Mouse (Mus musculus) brain, embryonic 14.5 days (tissue): ENCODE data around the gene Atat1. TPM values are rescaled to one million over a fixed set of nuclear protein-coding genes. Genes with fewer than 3 reads are reported as not detected.

Experiments used
- DNase-seq: peaks from one replicate; pipeline ENCODE4 v3.0.0-alpha.2; 2011; ENCODE audit warnings: low read depth
- CTCF ChIP-seq: fragments of 200-500 bp; IDR thresholded peaks from 2 replicates; pipeline ENCODE4 v1.5.1; 2012; ENCODE audit warnings: inconsistent platforms, mild to moderate bottlenecking, moderate library complexity, borderline replicate concordance; ENCODE audit not compliant: insufficient read depth, insufficient read length; ENCODE audit errors: extremely low read depth
- POLR2A ChIP-seq: fragments of 200-500 bp; IDR thresholded peaks from 2 replicates; pipeline ENCODE4 v1.6.1; 2012; ENCODE audit warnings: mild to moderate bottlenecking, inconsistent platforms, borderline replicate concordance; ENCODE audit not compliant: poor library complexity, insufficient read depth, insufficient read length, severe bottlenecking; ENCODE audit errors: extremely low read depth
- polyA plus RNA-seq: library from polyadenylated mRNA; depleted of rRNA; stranded (reverse); fragments of >200 nt; gene quantifications from 2 replicates; pipeline ENCODE4 v1.2.3, GENCODE M21; 2012

The Atat1 gene
- polyA plus RNA-seq, 1 experiment = 656 TPM

DNA sequence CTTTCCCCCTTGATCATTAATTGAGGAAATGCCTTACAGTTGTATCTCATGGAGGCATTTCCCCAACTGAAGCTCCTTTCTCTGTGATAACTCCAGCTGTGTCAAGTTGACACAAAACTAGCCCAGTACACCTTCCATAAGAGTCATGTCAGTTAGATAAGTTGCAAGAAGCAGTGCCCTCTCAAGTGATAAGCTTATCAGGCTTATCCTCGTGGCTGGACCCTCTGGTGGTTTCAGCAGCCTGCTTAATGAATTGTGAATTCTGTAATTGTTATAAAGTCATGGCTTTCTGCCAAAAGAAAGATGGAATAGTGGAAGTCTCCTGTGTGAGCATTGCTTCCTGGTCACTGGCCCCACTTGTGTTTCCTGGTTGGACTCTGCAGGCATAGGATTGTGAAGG is 17.6 kb upstream of the Atat1 start:
- TF ChIP-seq POLR2A (no peak), CTCF (no peak)

GRCm38 (mm10) chr17:35923281-35923680 is 13.4 kb upstream of the Atat1 start:
- TF ChIP-seq POLR2A = no peak
- TF ChIP-seq CTCF = no peak
- DNase-seq = no peak

More for the DNA sequence above, 17.6 kb upstream of the Atat1 start:
- DNase-seq = no peak

- TF ChIP-seq POLR2A = no peak
- no peak for TF ChIP-seq CTCF
- no peak for DNase-seq
Observed at GRCm38 (mm10) chr17:35922566-35922965, 12.7 kb upstream of the Atat1 start.

GRCm38 (mm10) chr17:35921710-35922109 is 11.8 kb upstream of the Atat1 start:
- no peak for DNase-seq
- TF ChIP-seq CTCF (no peak), POLR2A (no peak)

DNA sequence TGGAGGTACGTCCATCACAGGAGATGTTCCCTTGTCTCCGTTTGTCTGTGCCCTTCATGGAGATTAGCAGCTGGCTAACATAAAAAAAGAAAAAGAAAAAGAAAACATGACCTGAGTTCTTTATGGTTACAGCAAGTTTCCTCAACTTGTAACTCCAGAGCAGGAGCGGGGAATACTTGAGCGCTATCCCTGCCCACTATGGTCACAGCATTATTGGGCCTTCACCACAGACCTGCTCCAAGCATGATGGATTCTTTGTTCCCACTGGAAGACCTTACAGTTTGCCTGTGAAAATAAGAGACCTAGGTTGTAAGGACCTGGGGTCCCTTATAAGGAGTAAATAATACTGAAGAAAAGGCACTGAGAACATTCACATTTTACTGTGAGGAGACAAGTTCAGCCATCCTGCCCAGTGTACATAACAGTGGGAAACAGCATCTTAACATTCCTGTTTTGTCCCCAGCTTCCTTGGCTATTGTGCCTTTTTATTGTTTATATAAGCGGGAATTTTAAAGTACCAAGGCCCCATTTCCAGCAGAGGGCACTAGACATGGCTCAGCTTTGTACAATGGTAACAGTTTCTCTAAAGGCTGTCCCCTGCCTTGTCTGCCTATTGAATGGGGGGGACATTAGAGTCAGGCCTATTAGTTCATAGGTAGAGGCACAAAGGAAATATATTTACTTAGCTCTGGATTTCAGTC is 11.1 kb upstream of the Atat1 start:
- DNase-seq = peak; percentile 76
- TF ChIP-seq CTCF (peak; percentile 57; the same call in 1 of the 2 replicates), POLR2A (no peak)

GRCm38 (mm10) chr17:35920384-35920783 is 10.5 kb upstream of the Atat1 start:
- no peak for TF ChIP-seq POLR2A
- TF ChIP-seq CTCF = no peak

GRCm38 (mm10) chr17:35919864-35920301 is 10.0 kb upstream of the Atat1 start:
- no peak for DNase-seq
- TF ChIP-seq POLR2A (no peak), CTCF (no peak)

More at GRCm38 (mm10) chr17:35920384-35920783, 10.5 kb upstream of the Atat1 start:
- peak; percentile 14 for DNase-seq

DNA sequence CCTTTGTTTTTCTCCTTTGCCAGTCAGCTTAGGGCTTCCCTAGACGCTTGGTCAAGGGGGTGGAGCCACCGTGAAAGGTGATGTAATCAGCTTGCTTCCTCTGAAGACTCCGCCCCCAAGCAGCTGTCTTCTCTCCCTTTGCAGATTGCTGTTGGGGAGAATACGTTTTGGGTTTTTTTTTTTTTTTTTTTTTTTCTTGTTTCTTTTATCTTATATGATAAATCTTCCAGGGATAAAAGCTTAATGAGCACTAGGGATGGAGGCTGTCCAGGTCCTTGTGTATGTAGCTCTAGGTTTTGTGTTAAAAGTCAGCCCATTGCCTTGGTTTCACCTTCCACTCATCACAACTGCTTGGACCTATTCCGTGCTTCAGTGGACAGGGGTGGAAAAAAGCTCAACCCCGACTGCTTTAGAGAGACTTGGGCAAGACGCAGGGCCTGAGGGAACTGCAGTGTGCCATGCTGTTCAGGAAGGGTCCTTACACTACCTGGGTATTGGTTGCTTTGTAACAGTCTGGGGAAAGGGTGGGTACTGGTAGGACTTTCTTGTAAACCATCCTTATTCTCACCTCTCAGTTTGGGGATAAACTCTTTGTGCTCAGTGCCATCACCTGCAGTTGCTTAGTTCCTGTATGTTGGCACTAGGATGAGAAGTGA is 9.3 kb upstream of the Atat1 start:
- TF ChIP-seq POLR2A (no peak), CTCF (no peak)
- peak; percentile 99 for DNase-seq

DNA sequence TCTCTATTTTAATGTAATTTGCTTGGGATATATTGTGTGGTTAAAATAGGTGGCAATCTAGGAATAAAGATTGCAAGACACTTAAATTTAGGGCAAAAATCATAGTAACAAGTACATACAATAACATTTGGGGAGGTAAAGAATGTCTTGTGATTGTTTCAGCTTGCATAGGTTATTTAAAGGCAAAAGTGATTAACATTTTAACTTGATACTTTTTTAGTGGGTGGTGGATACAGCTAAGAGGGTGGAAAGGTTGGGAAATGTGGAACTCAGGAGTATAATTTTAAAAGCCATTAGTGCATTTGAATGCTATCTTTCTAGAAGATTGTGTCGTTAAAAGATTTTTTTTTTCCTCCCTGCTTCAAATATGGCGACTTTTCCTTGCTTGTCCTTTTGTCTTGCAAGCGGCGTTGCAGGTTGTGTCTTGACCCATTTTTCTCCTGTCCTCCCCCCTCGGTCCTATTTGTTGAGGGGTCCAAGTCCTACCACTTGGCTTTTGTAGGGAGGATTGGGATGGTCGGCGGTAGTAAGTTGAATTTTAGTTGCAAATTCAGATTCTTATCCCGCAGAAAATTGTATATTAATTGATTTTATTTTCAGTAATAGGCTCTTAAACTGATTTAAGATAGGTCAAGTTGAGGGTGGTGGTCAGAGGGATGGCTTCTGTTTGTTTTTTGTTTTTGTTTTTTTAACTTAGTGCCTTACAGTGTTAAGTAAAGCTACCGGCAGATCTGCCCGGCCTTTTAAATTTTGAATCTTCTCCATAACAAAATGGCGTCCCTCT is 8.6 kb upstream of the Atat1 start:
- TF ChIP-seq CTCF (no peak), POLR2A (no peak)
- DNase-seq = peak; percentile 90

GRCm38 (mm10) chr17:35917463-35918251 is 7.8 kb upstream of the Atat1 start:
- TF ChIP-seq POLR2A (no peak), CTCF (no peak)
- DNase-seq = peak; percentile 97
